Mouse (Mus musculus): ENCODE results near the gene Tlcd1.

The Tlcd1 gene

GRCm38 (mm10) chr11:78209886-78210285 lies 33.4 kb downstream of the Tlcd1 start:
- DNase-seq, result no peak

- DNase-seq, result no peak
Measured at GRCm38 (mm10) chr11:78210615-78211014, 34.1 kb downstream of the Tlcd1 start.

DNA sequence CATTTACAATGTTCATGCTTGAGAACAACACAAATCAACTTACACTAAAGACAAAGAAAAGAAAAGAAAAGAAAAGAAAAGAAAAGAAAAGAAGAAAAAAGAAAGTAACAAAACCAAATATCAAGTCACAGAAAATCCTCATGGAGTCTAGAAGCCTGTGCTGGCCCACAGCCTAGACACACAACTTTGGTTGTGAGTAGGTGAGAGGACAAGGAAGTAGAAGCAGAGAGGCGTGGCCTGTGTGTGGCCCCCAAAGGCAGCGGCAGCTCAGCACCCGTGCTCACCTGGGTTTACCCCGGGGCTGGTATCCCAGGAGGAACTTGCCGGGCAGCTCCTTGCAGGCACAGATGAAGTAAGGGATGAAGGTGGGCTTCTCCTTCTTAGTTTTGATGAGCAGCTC lies 35.0 kb downstream of the Tlcd1 start:
- DNase-seq, result no peak

- no peak for DNase-seq
Measured at GRCm38 (mm10) chr11:78213086-78213817, 36.7 kb downstream of the Tlcd1 start.

DNA sequence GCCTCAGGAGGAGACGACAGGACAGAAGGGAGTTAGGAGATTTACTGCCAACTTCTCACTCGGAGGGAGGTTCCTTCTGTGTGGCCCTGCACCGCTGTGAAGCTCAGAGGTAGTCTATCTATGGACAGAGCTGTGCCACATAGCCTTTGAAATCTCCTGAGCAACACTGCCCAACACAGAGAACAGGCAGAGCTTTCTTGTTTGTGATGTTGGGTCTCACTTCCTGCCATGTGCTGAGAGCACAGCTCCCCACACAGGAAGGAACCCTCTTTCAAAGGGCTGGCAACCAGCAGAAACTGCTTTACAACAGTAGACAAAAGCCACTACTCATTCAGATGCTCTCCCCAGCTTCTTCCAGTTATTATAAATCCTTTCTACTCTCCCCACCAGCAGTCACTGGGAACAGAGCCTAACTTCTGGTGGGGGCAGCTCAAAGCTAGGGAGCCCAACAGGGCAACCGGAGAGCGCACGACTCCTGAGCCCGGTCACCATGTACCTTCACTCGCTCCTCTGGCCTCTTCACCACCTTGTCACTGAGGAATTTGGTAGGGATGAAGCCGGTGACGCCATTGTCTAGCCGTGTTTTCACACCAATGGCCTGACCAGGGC lies 39.3 kb downstream of the Tlcd1 start:
- no peak for DNase-seq

DNA sequence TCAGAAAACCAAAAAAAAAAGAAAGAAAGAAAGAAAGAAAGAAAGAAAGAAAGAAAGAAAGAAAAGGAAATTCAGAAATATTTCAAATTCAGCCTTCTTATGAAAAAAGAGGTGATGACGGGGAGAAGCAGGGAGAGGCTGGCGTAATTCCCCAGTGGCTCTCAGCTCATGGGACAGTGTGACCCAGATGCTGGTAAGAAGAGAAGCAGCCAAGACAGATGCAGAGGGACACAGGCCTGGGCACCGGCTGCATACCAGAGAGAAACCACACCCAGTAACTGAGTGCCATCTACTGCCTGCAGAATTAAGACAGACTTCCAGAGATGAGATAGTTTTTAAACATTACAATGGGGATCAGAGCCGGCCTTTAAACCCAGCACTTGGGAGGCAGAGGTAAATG lies 47.1 kb downstream of the Tlcd1 start:
- DNase-seq, result no peak
